Mouse (Mus musculus) left cerebral cortex, adult 11 months (tissue): ENCODE data around the gene Setd1a.
A peak's percentile ranks its signal among the peaks of the same experiment; 100 is the strongest.
"Not testable (repeated sequence)": the region's sequence is repeated elsewhere in the genome, so short reads cannot be mapped to it uniquely, and the experiment has no call there.

ENCODE experiments used
- DNase-seq: peaks from one replicate; pipeline ENCODE4 v3.0.0; 2022; ENCODE audit warnings: low spot score

Setd1a gene

DNA sequence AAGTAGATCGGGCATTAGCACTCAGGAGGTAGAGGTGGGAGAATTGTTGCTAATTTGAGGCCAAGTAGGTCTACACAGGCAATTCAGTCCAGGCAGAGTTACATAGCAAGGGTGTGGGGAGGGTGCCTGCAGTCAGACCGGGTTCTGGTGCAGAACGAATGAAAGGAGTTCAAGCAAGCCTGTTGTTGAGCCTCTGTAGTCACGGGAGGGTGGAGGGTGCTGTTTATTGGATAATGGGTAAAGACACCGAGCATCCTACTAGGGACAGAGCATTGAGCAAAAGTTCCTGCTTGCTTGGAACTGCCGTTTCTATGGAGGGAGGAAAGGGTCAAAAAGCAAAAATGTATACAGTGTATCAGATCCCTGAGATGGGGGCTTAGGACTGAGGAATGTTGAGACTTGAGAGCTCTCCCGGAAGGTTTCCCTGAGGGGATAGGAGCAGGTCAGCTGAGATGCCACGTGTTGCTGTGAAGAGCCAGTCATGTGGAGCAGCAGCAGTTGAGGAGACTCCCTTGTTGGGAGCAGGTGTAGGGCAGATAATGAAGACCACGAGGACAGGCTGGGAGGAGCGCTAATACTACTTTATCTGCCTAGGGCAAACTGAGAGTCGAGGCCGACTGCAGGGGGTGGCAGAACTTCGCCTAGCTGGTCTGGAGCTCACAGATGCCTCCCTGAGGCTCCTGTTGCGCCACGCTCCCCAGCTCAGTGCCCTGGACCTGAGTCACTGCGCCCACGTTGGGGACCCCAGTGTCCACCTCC, 9.4 kb upstream of the Setd1a start:
- DNase-seq = no peak

DNA sequence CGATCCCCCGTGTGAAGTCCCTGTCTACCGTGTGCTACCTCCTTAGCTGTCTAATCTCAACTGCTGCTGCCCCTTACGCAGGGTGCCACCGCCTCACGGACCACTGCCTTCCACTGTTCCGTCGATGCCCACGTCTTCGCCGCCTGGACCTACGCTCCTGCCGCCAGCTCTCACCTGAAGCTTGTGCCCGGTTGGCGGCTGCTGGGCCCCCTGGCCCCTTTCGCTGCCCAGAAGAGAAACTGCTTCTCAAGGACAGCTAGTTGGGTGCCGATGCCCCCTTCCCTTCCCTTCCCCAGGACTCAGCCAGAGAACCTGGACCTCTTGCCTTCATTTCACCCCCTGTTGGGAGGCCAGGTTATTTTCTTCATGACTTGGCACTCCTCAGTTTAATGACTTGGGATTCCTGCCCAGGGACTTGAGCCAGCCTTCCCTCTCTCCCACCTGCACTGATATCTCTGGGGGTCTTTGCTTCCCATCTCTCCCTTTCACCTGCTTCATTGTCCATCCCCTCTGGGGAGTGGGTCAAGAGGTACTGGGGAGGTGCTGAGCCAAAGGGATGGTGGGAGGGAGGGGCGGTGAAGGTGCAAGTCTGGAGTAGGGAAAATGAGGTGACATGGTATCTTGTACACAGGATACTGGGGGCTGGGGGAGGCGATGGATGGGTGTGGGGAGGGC, 8.7 kb upstream of the Setd1a start:
- DNase-seq = no peak

DNA sequence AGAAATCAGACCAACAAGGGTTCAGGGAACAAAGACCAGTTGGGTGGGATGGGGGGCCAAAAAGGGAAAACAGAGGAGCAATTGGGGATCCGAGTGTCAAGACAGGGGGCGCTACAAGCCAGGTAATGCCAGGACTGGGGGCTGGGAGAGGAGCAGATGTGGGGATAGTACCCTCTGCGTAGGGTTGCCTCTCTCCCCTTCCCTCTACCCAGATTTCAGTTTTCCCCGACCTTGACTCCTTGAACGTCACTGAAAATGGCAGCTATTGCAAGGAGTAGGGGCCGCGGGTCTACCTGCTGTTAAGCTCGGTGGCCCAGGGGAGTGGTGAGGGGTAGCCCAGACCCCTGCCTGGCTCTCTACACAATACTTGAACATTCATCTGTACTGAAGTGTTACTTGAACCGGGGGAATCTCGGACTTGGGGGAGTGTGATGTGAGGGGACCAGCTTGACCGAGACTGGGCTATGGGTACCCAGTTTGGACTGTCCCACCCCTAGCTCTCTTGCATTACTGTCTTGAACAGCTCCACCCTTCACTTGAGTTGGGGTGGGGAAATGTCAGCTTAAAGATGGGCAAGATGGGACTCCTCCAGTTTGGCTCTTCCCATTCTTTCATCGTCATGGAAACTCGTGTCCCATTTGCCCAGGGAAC, 8.0 kb upstream of the Setd1a start:
- no peak for DNase-seq

DNA sequence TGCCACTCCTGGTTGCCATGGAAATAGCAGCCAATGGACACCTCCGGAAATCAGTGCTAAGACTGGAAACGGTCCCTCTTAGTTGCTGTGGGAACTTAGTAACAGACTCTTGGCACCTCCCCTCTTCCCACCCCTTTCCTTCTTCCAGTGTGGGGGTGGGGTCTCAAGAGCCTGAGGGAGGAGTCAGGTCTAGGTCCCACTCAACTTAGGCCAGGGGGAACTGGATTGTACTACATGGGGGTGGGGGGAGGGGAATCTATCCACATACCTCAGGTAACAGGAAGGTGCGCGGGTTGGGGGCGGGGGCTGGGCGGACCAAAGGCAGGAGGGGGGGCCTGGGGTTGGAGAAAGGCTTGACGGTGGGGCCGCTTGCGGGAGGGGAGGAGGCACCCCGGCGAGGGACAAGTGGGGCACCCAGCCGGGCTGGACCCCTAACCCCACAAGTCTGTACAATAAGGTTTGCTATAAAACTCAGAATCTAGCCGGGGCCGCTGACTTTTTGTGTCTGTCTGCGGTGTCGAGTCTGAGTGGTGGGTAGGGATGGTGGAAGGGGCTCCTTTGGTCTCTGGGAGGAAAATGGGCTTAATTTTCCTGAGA, 7.4 kb upstream of the Setd1a start:
- DNase-seq = peak; percentile 98

DNA sequence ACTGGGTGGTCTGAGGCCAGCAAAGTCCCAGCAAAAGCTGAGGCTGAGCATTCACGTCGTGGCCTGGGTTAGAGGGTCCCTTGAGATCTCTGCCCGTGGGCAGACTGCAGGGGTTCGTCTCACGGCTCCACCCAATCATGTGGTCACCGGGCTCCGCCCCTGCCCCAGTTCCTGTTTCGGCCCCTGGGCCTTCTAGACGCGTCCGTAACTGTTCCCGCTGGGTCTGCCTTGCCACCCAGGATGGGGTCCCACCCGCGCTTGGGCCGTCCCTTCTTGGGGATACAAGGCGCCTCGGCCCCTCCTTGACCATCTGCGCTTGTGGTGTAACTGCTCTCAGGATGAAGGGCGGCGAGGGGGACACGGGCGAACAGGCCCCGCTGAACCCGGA, 6.8 kb upstream of the Setd1a start, which contains the start of gene Orai3:
TSS of gene Orai3 (plus strand) at position 165 of the 388 bp plus-strand sequence.
- no peak for DNase-seq

DNA sequence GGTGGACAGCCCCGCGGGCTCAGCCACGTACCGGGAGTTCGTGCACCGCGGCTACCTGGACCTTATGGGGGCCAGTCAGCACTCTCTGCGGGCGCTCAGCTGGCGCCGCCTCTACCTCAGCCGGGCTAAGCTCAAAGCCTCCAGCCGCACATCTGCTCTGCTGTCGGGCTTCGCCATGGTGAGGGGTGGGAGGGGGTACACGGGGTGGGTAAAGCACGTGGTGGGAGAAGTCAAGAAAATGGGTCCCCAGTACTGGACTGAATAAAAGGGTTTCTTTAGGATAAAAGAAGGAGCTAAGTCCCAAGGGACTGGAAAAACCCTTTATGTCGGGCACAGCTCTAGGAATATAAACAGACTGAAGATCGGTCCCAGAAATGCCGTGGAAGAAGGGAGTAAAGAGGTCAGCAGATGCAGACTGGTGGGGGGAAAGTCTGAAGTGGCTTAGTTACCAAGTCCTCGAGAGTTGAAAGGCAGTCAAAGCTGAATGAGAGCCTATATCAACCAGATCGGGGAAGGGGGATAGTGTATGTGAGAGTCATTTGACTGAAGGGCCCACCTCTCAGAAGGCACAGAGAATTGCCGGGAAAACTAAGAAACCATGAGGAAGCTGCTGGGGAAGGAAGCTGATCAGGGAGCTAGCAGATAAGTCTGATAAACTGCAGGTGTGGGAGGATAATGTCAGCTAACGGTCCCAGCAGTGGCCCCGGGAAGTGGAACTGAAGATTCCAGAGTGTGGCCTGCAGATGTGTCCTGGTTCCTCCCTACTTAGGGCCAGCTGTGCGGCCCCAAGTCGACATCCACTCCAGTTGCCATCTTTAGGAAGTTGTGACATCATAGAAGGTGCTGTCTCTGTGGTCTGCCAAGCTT, 6.2 kb upstream of the Setd1a start:
- DNase-seq = no peak

DNA sequence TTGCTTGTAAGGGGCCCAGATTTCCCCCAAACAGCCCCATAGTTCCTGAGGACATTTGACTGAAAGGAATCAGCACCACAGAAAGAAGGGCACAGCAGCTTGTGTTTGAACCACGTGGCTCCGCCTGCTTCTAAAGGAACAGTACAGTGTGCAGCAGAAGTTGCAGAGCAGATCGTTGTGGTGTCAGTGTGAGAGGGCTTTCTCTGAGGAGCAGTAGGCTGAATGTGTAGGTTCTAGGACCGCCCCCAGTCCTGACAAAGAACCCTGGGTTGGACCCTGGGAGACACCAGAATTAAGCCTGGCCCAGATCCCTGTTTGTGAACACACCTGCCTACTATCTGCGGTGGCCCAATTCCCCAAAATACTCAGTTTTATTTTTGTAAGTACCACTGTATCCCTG, 5.2 kb upstream of the Setd1a start:
- DNase-seq = no peak

DNA sequence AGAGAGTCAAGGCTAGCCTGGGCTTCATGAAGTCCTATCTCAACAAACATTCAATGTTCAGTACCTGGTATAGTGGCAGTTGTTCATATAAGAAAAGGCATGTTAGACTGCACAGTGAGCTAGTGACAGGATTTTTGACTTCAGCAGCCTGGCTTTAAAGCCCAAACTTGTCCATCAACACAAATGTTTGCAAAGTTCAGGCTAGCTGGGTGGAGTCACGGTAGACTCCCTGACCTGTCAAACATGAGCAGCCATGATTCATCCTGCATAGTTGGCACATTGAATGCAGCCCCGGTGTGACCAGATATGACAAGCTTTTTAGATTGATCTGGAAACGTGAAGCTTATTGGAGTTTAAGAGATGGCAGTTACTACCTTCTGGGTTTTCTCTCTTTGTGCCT, 4.4 kb upstream of the Setd1a start:
- no peak for DNase-seq

DNA sequence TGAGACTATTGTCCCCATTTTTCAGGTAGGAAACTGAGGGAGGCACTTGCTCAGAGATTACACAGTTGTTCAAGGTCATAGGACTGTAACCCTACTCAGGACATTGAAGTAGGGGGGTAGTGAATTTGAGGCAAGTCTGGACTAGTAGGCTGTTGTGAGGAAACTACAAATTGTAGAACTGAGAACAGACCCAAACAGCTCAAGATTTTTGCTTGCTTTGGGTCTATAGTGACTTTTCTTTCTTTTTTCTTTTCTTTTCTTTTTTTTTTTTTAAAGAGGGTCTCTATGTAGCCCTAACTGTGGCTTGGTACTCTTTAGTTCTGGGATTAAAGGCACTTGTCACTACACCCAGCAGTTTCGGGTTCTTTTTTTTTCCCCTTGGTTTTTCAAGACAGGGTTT, 3.9 kb upstream of the Setd1a start:
- DNase-seq = no peak

DNA sequence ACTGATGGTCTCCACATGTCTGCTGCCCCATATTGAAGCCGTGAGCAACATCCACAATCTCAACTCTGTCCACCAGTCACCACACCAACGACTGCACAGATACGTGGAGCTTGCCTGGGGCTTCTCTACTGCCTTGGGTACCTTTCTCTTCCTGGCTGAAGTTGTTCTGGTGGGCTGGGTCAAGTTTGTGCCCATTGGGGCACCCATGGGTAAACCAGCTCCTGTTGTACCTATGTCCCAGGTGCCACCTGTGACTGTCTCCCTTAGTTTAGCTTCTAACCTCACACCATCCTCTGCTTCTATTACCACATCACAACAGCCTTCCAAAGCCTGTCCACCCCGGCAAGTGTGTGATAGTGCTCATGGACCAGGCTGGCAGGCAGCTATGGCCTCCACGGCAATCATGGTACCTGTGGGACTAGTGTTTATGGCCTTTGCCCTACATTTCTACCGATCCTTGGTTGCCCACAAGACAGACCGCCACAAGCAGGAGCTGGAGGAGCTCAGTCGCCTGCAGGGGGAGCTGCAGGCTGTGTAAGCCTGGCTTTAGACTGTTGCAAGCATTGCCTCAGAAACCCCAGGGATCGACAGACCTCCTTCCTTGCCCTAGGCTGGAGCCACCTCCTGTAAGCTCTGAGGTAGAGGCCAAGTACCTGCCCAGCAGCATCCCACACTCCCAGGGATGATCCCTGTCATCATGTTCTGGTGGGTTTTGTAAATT, 2.6 kb upstream of the Setd1a start:
- peak; percentile 58 for DNase-seq

DNA sequence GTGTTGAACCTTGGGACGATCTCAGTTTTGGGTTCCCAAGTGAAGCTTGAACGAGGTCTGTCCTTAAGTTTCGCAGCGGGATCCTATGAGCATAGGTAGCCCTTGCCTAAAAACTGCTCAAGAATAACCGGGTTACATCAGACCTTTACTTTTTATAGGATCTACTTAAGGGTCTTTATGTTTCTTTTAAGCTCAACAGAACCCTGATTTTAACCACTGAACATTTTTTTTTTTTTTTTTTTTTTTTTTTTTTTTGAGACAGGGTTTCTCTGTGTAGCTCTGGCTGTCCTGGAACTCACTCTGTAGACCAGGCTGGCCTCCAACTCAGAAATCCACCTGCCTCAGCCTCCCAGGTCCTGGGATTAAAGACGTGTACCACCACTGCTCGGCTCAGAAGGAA, 633 bp upstream of the Setd1a start:
- DNase-seq = not testable (repeated sequence)

DNA sequence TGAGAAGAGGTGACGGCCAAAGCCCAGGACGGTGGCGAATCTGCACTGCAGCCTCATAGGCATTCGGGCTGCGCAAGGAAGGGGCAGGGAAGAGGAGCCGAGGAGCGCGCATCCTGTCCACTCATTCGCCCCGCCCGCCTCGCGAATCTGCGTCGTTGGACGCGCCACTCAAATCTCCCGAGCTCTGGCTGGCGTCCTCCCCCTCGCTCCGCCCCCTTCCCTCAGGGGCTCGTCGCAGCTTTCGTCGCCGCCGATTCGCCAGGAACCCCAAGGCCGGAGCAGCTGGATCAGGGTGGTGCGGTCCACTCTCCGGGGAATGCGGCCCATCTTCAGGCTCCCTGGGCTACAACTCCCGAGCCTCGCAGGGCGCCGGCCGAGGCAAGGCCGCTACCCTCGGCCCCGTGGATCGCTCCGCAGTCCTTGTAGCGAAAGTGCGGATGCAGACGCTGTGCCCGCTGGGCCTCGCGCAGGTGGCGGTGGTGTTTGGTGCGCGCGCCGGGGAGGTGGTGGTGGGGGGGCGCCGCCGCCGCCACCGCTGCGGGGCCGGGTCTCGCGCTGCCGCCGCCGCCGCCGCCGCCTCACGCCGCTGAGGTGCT, 506 bp downstream of the Setd1a start:
- peak; percentile 94 for DNase-seq

DNA sequence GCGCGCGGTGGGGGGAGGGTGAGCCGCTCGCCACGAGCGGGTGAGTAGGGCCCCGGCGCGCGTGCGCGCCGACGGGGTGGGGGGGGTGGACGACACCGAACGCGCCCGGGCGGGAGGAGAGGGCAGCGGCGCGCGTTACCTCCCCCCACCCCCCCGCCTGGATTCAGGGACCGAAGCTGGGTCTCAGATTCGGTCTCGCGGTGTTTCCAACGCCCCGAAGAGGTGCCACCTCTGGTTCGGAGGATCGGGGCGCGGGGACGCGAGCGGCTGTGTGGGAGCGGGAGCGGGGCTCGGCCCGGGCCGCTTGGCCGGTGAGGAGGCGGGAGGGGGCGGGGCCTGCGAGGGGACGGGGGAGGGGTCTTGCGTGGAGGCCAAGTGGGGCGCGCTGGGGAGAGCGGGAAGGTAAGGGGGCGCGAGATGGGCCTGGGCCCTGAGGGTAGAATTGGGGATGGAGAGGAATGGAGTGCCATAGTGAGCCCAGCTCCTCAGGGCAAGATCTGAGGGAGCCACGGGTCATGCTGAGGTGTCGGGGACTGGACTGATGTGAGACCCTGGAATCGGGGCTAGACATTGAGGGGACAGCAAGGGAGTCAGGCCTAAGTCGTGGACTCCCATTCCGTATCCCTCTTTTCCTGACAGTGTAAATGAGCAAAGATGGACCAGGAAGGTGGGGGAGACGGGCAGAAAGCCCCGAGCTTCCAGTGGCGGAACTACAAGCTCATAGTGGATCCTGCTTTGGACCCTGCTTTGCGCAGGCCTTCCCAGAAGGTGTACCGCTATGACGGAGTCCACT, 1.2 kb downstream of the Setd1a start:
- DNase-seq = no peak

DNA sequence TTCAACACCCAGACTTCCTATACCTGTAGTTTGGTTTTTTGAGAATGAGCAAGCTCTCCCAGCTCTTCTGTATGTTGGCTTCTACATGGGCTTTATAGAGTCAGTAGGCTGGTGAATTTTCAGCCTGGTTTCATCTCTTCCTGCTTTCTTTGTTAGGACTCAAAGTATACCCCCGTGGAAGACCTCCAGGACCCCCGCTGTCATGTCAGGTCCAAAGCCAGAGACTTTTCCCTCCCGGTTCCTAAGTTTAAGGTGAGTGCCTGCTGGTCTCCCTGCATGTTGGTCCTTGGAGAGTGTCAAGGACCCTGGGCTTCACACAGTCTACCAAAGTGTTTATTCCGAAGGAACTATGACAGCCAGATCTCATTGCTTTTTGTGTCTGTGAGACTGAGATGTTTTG, 1.9 kb downstream of the Setd1a start:
- no peak for DNase-seq

DNA sequence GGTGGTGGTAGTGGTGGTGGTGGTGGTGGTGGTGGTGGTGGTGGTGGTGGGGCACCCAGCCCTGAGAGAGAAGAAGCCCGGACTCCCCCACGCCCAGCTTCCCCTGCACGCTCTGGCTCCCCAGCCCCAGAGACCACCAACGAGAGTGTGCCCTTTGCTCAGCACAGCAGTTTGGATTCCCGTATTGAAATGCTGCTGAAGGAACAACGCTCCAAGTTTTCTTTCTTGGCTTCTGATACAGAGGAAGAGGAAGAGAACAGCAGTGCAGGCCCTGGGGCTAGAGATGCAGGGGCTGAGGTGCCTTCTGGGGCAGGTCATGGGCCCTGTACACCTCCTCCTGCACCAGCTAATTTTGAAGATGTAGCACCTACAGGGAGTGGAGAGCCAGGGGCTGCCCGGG, 8.8 kb downstream of the Setd1a start, which contains the start of gene Gm49388:
TSS of gene Gm49388 (plus strand) at position 301 of the 400 bp plus-strand sequence.
- no peak for DNase-seq

DNA sequence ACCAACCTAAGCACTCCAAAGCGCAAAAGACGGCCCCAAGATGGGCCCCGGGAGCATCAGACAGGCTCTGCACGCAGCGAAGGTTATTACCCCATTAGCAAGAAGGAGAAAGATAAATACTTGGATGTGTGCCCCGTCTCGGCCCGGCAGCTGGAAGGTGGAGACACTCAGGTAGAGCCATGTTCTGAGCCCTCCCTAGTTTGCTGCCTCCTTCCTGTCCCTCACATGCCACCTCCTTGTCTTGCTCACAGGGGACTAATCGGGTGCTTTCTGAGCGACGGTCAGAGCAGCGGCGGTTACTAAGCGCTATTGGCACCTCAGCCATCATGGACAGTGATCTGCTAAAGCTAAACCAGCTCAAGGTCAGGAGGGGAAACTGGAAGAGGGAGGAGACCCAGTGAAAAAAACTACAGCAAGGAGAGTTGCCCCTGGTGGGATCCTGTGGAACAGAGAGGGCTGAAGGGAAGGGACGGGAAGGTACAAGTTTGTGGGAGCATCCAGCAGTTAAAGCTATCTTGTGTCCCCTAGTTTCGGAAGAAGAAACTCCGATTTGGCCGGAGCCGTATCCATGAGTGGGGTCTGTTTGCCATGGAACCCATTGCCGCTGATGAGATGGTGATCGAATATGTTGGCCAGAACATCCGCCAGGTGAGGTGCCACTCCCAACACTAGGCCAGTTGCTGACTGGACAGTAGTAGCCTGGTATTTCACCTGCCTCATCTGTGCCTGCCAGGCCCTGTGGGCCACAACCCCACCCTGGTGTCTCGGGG, 20.8 kb downstream of the Setd1a start:
- DNase-seq = no peak

DNA sequence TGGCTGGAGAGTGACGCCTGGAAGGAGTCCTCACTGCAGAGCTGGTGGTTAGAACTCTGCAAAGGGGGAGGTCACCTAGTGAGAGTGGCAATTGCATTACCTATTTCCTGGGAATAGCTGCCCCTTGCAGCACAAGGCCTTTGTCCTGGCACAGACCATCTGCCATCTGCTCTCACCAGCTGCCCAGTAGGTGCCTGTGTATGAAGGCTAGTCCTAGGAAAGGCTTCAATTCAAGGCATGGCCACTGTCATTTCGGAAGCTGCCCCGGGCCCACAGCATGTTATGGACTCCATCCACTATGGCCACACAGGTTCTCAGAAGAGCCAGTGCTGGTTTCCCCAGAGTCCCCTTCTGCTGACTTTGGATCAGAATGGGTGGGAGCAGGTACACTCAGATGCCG, 22.1 kb downstream of the Setd1a start:
- no peak for DNase-seq

DNA sequence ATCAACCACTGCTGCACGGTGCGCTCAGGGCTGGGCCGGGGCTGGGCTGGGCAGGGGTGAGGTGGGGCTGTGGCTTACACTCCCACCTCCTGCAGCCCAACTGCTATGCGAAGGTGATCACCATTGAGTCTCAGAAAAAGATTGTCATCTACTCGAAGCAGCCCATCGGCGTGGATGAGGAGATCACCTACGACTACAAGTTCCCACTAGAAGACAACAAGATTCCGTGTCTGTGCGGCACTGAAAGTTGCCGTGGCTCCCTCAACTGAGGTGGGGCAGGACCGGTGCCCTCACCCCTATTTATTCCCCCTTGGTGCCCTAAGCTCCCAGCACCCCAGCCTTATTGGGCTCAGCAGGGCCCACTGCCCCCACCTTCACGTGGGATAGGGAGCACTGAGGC, 22.7 kb downstream of the Setd1a start:
- no peak for DNase-seq

DNA sequence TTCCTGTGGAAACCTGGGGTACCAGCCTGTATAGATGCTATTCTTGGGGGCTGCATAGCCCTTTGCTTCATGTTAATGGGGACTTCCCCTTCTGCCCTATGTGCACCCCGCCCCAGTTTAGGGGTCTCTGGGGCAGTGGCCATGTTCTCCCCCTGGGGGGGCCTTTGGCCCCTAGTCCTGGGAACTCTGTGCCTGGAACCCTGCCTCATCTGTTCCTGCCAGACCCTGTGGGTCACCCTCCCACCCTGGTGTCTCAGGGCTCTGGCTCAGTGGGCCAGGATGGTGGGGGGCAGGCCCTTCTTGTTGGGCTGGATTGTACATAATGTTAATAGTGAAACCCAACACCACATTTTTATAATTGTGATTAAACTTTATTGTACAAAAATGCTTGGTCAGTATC, 23.3 kb downstream of the Setd1a start:
- DNase-seq = no peak
